Mouse (Mus musculus): ENCODE measurements at regions not wholly inside any gene's neighbourhood (a gene's known extent, or its start where the extent isn't known, plus 50 kb on each side); places are given as distances from the start of the nearest gene placed in this dataset.

DNA sequence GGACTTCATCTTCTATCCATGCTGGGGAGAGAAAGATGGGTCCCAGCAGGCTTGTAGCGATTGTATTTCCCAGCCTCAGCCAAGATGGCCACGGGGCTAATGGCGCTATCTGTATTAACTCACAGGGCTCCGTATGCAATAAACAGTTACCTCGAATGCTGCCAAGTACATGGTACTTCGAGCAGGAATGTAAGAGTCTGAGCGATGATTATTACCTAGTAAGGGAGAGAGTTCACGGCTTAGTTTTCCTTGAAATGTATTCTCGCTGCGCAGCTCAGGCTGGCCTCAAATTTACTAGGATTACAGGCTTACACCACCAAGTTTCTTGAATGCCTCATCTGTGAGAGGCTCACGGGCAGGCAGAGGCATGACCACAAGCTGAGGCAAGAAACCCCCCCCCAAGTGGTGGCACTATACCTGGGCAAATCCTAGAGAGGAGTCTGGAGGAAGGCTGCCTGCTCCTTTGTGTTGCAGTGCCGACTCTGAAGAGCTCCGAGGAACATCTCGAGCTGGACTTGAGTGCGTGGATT lies 112.6 kb downstream of the Ddx11 start:
- no peak for TF ChIP-seq CTCF (IDR thresholded peaks at IDR 0.05; ENCODE audit: borderline replicate concordance, extremely low read depth, insufficient read depth, insufficient read length)
- no peak for TF ChIP-seq POLR2A (IDR thresholded peaks at IDR 0.05; ENCODE audit: borderline replicate concordance, extremely low read depth, insufficient read depth, insufficient read length, poor library complexity, severe bottlenecking)

Measured in brain, embryonic 14.5 days (tissue).